Mouse (Mus musculus): ENCODE data around the gene Olfr267. TPM values are rescaled to one million over a fixed set of nuclear protein-coding genes. Genes with fewer than 3 reads are reported as not detected.

Gene Olfr267
- total RNA-seq (2021) (under 1 TPM; 0.07 to 0.35 TPM), polyA plus RNA-seq (2012; rRNA removed) (not detected in 2 replicates)
- long read RNA-seq, result 0 reads

DNA sequence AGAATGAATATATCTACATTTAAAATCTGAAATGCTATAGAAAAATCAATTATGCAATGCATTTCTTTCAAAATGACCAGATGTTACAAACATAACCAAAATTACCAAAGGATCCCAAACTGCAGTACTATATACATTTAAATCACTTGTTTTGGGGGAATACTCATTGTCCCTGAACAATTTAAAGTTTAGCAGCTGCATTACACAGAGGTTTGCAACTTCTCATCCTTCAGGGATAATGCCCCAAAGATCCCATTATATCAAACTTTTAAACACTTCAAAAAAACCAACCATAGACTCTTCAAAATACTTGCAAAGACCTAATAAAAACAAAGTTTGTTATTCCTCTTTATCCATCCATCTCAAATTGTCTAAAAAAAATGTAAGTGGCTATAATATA, at the start of gene Olfr267:
TSS of gene Olfr267 (minus strand) at position 101 of the 400 bp plus-strand sequence.
- no peak for DNase-seq

- DNase-seq, result no peak
Measured at GRCm38 (mm10) chr4:58832908-58833307, 45.4 kb upstream of the Olfr267 start.

DNA sequence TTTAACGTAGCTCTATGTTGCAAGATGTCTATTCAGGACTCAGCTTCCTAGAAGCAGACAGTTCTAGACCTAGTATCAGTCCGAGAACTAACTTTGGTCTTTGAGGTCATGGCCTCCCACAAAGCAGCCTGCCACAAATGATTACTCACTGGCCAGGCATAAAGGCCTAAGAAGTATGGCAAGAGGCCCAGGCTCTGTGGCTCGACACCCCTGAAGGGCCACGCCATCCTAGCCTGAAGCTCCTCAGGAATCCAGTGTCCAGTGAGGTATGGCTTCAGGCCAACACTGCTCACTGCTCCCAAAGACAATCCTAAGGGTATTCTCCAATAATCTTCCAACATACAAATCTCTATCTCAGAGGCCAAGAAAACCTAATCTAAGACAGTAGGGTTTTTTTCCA, 38.4 kb upstream of the Olfr267 start:
- DNase-seq, result peak; percentile 77

DNA sequence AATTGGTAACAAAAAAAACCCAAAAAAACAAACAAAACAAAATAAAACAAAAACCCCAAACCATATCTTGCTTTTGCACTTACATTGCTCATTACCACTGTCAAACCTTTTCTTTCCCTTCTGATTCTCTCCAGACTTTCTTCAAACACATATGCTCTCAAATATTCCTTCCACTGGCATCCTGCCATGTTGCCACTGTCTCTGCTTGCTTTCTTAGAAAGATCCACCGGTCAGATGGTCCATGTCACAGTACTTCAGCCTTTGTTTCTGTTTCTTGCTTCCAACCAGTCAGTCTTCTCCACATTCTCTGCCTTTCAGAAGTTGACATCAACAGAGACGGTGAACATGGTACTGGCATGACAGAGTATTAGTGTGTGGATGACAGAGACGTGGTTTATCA, 857 bp downstream of the Olfr267 start:
- no peak for DNase-seq

DNA sequence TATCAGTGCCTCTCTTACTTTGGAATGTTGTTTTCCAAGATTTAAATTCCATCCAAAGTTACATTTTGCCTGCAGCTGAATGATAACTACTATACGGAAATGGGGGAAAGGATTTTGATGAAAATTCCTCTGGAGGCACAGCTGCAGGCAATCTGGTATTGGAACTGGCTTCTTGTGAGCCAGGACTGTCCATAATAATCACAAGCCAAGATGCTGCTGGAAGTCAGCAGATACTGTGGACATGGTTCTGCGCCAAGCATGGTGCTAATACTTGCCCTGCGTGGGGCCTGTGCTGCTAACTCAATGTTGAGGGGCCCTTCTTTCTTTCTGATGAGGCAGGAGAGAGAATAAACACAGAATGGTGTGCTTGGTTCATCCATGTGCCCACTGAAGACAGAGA, 24.1 kb downstream of the Olfr267 start:
- no peak for DNase-seq

DNA sequence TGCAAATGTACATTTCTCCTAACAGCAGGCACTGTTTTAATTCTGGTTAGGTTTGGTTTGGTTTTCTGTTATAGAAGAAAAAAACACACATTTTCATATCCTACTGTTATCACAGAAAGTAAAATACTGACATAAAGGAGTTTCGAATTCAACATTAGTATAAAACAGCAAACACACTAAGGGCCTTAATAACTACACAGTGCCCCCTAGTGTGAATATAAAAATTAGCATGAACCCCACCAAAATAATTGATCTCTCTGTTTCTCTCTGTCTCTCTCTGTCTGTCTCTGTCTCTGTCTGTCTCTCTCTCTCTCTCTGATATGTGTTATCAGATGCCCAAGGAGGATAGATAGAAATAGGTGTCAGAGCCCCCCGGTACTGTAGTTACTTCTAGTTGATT, 38.0 kb downstream of the Olfr267 start:
- no peak for DNase-seq

GRCm38 (mm10) chr4:58749101-58749500, 38.4 kb downstream of the Olfr267 start:
- DNase-seq, result peak; percentile 14

DNA sequence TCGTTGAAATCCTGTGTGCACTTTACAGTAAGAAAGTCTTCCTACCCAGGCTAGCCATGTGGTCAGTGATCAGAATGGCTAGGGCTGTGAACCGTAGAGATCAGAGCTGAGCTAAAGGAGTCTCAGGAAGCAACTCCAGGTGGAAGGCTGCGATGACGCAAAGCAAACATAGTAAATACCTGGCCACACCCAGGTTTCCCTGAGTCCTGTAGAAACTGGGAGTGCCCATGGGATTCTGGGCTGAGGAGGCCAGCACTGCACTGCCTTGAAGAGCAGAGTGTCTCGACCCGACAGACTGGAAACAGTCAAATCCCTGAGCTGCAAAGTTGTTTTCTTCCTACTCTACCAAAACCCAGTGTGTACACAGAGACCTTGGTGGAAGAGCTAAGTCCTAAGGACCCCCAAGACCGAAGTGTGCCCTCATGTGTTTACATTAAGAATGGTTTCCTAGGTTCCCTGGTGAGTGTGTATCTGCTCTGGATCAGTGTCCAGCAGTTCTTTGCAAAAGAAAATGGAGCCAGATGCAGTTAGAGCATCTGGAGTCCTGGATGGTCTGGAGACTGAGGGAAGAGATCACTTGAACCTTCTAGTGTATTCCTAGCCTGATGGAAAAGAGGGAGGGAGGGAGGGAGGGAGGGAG, 41.8 kb downstream of the Olfr267 start:
- DNase-seq, result no peak

GRCm38 (mm10) chr4:58736867-58737633, 50.5 kb downstream of the Olfr267 start:
- no peak for DNase-seq

Other genes with a start within 250 kb of the Olfr267 start
- gene Lpar1, start 233.8 kb downstream of the Olfr267 start, total RNA-seq (2021), result 10 to 100 TPM; 14.6 to 24.4 TPM
- gene Lpar1, start 233.8 kb downstream of the Olfr267 start, polyA plus RNA-seq (2012; rRNA removed), result 10.4 and 21.7 TPM in 2 replicates
- 100 to 1,000 TPM; 132 to 194 TPM for gene Ecpas, start 125.0 kb upstream of the Olfr267 start, total RNA-seq (2021)
- 55.6 and 63.9 TPM in 2 replicates for gene Ecpas, start 125.0 kb upstream of the Olfr267 start, polyA plus RNA-seq (2012; rRNA removed)
- gene Zkscan16, start 155.9 kb upstream of the Olfr267 start, total RNA-seq (2021), result 1 to 10 TPM; 3.1 to 3.5 TPM
- gene Zkscan16, start 155.9 kb upstream of the Olfr267 start, polyA plus RNA-seq (2012; rRNA removed), result 0.17 TPM in 1 of 2 replicates, not detected in the other
- gene Ptgr1, start 199.4 kb upstream of the Olfr267 start, total RNA-seq (2021), result 10 to 100 TPM; 12.1 to 26.9 TPM
- gene Ptgr1, start 199.4 kb upstream of the Olfr267 start, polyA plus RNA-seq (2012; rRNA removed), result 2.0 and 2.4 TPM in 2 replicates
- gene Dnajc25, start 207.3 kb upstream of the Olfr267 start, total RNA-seq (2021), result 10 to 100 TPM; 16.8 to 20.5 TPM
- gene Dnajc25, start 207.3 kb upstream of the Olfr267 start, polyA plus RNA-seq (2012; rRNA removed), result 6.9 and 7.3 TPM in 2 replicates
- 1 to 10 TPM in 1 of 2 experiments, not detected in 1; 2.9 TPM for gene Gm20503, start 215.5 kb upstream of the Olfr267 start, total RNA-seq (2021)
- not detected in 2 replicates for gene Gm20503, start 215.5 kb upstream of the Olfr267 start, polyA plus RNA-seq (2012; rRNA removed)
- 10 to 100 TPM; 25.1 to 38.3 TPM for gene Gng10, start 247.4 kb upstream of the Olfr267 start, total RNA-seq (2021)
- 21.4 and 27.8 TPM in 2 replicates for gene Gng10, start 247.4 kb upstream of the Olfr267 start, polyA plus RNA-seq (2012; rRNA removed)

All from adrenal gland, adult 2 months (tissue).